Mouse (Mus musculus): ENCODE measurements around the gene Kti12. TPM values are rescaled to one million over a fixed set of nuclear protein-coding genes. Genes with fewer than 3 reads are reported as not detected.

Gene Kti12
- total and polyA plus RNA-seq, 3 experiments = 65.3 to 90.5 TPM; not detected in 1

- H3K27ac ChIP-seq (ENCODE audit: control insufficient read depth, low read depth, low read length) = peak within 1 kb of the TSS; percentile 96
- no peaks in the 10 kb centered on the region for H3K9me3 ChIP-seq (replicated peaks; ENCODE audit: insufficient read depth, low read length)
- peaks cover 5 to 9% of the 10 kb centered on the region in 2 experiments for H3K4me1 ChIP-seq (ENCODE audit: control insufficient read depth in 1 of 2, insufficient read depth in 2 of 2, low read length in 2 of 2)
- H3K36me3 ChIP-seq (ENCODE audit: control insufficient read depth in 1 of 2, insufficient read depth in 2 of 2, low read length in 2 of 2) = peaks cover 0 to 24% of the 10 kb centered on the region in 2 experiments; a peak in 2 of 4 replicates
- peak within 1 kb of the TSS; percentile 79 to 89 for H3K4me3 ChIP-seq (ENCODE audit: control insufficient read depth in 1 of 2, insufficient read depth in 1 of 2, low read depth in 2 of 2, low read length in 2 of 2)
- H3K79me2 ChIP-seq (ENCODE audit: control insufficient read depth, insufficient read depth, low read length, poor library complexity) = peaks cover 33% of the 10 kb centered on the region
- H3K27me3 ChIP-seq (ENCODE audit: control insufficient read depth in 1 of 2, insufficient read depth in 2 of 2, low read length in 2 of 2) = no peaks in the 10 kb centered on the region
- DNase-seq (ENCODE audit: low read depth, low spot score) = peak; percentile 97
- peak within 1 kb of the TSS; percentile 93 for H3K9ac ChIP-seq (ENCODE audit: control insufficient read depth, low read depth, low read length, poor library complexity, severe bottlenecking)
- peak; percentile 98 for TF ChIP-seq ZNF384 (IDR thresholded peaks at IDR 0.05; ENCODE audit: low read depth, low read length)
- 0 out of 2 replicates have a peak, but pooled peaks have one; percentile 28 for TF ChIP-seq MYB (IDR thresholded peaks at IDR 0.05; ENCODE audit: low read depth, low read length)
- TF ChIP-seq KAT2A (conservative IDR thresholded peaks at IDR 0.05; ENCODE audit: low read depth, low read length) = peak; percentile 52
- TF ChIP-seq MAX (IDR thresholded peaks at IDR 0.05; ENCODE audit: low read length) = peak; percentile 33; the same call in 1 of the 2 replicates
- no peak for TF ChIP-seq RAD21 (IDR thresholded peaks at IDR 0.05; ENCODE audit: low read depth, low read length)
- no peak for TF ChIP-seq BHLHE40 (IDR thresholded peaks at IDR 0.05; ENCODE audit: borderline replicate concordance, low read depth, low read length)
- TF ChIP-seq POLR2AphosphoS2 (IDR thresholded peaks at IDR 0.05; ENCODE audit: low read length) = peak; percentile 94
- peak; percentile 88 for TF ChIP-seq MAZ (IDR thresholded peaks at IDR 0.05; ENCODE audit: low read depth, low read length)
- no peak for TF ChIP-seq GABPA (IDR thresholded peaks at IDR 0.05; ENCODE audit: low read depth, low read length)
- peak; percentile 60 for TF ChIP-seq MXI1 (IDR thresholded peaks at IDR 0.05; ENCODE audit: low read depth, low read length)
- no peak for TF ChIP-seq MEF2A (IDR thresholded peaks at IDR 0.05; ENCODE audit: extremely low read depth, insufficient replicate concordance, low read depth, low read length, poor library complexity, severe bottlenecking)
- TF ChIP-seq MYC (IDR thresholded peaks at IDR 0.05; ENCODE audit: low read depth, low read length) = peak; percentile 79; the same call in 1 of the 2 replicates
- TF ChIP-seq CTCF (IDR thresholded peaks at IDR 0.05 in 2 of 3, conservative IDR thresholded peaks at IDR 0.05 in 1 of 3; ENCODE audit: control insufficient read depth in 1 of 3, insufficient read depth in 1 of 3, low read depth in 2 of 3, low read length in 3 of 3, poor library complexity in 1 of 3, severe bottlenecking in 1 of 3) = no peak
- TF ChIP-seq ZC3H11A (IDR thresholded peaks at IDR 0.05; ENCODE audit: low read depth, low read length) = no peak
- no peak for TF ChIP-seq ZKSCAN1 (IDR thresholded peaks at IDR 0.05; ENCODE audit: low read depth, low read length)
- no peak for TF ChIP-seq MAFK (IDR thresholded peaks at IDR 0.05; ENCODE audit: borderline replicate concordance, low read depth, low read length)
- TF ChIP-seq EP300 (IDR thresholded peaks at IDR 0.05; ENCODE audit: low read depth in 1 of 2, low read length in 2 of 2) = peak in 1 of 2 experiments; percentile 28; a peak in 1 of 4 replicates
- peak; percentile 71 for TF ChIP-seq ETS1 (IDR thresholded peaks at IDR 0.05; ENCODE audit: low read depth, low read length)
- TF ChIP-seq HCFC1 (IDR thresholded peaks at IDR 0.05; ENCODE audit: low read depth, low read length) = peak; percentile 86
- TF ChIP-seq ELF1 (IDR thresholded peaks at IDR 0.05; ENCODE audit: low read depth, low read length) = peak; percentile 36; the same call in 1 of the 2 replicates
- TF ChIP-seq NRF1 (IDR thresholded peaks at IDR 0.05; ENCODE audit: insufficient read depth, low read depth, low read length, poor library complexity, severe bottlenecking) = no peak
- TF ChIP-seq POLR2AphosphoS5 (IDR thresholded peaks at IDR 0.05; ENCODE audit: borderline replicate concordance, low read depth, low read length) = no peak; the same call in 1 of the 2 replicates
- peak; percentile 86 for TF ChIP-seq SIN3A (IDR thresholded peaks at IDR 0.05; ENCODE audit: low read length)
- no peak for TF ChIP-seq SMC3 (IDR thresholded peaks at IDR 0.05; ENCODE audit: low read depth, low read length)
- peak; percentile 85 for TF ChIP-seq NELFE (IDR thresholded peaks at IDR 0.05; ENCODE audit: low read depth, low read length)
- no peak for TF ChIP-seq CHD2 (IDR thresholded peaks at IDR 0.05; ENCODE audit: low read length)
- TF ChIP-seq TCF12 (IDR thresholded peaks at IDR 0.05; ENCODE audit: low read depth, low read length) = peak; percentile 69
- no peak for TF ChIP-seq USF2 (IDR thresholded peaks at IDR 0.05; ENCODE audit: borderline replicate concordance in 1 of 2, insufficient read depth in 1 of 2, low read depth in 1 of 2, low read length in 2 of 2)
- TF ChIP-seq RCOR1 (IDR thresholded peaks at IDR 0.05; ENCODE audit: low read depth, low read length) = peak; percentile 78
- peak; percentile 48; the same call in 1 of the 2 replicates for TF ChIP-seq E2F4 (IDR thresholded peaks at IDR 0.05; ENCODE audit: borderline replicate concordance, low read depth, low read length)
- TF ChIP-seq USF1 (IDR thresholded peaks at IDR 0.05; ENCODE audit: low read depth, low read length) = no peak
- TF ChIP-seq TAL1 (IDR thresholded peaks at IDR 0.05; ENCODE audit: low read length) = no peak
- TF ChIP-seq UBTF (IDR thresholded peaks at IDR 0.05; ENCODE audit: borderline replicate concordance, insufficient read depth, low read depth, low read length) = no peak
- TF ChIP-seq GATA1 (IDR thresholded peaks at IDR 0.05; ENCODE audit: low read depth, low read length) = peak; percentile 83
- no peak for TF ChIP-seq CHD1 (IDR thresholded peaks at IDR 0.05; ENCODE audit: low read depth, low read length)
These were observed 13.2 kb upstream of the Kti12 start, which contains the start of gene Txndc12 for GRCm38 (mm10) chr4:108834115-108834970. Gene Txndc12 (plus strand): TSS chr4:108834601.

Measured in MEL (cell line).